Mouse (Mus musculus) kidney, postnatal 4 days (tissue): ENCODE measurements around the gene Dcbld2.
A peak's percentile ranks its signal among the peaks of the same experiment; 100 is the strongest.
"Not testable (repeated sequence)": the region's sequence is repeated elsewhere in the genome, so short reads cannot be mapped to it uniquely, and the experiment has no call there.

ENCODE experiments used
- DNase-seq, 2 experiments: peaks; one replicate each; pipeline ENCODE4 v3.0.0; 2021; ENCODE audit warnings: mixed read lengths in 2 of 2

Gene Dcbld2

GRCm38 (mm10) chr16:58450648-58451047 lies 42.4 kb downstream of the Dcbld2 start:
- DNase-seq = no peak

GRCm38 (mm10) chr16:58451647-58452046 lies 43.4 kb downstream of the Dcbld2 start:
- no peak for DNase-seq

- no peak for DNase-seq
Measured at GRCm38 (mm10) chr16:58453138-58453537, 44.9 kb downstream of the Dcbld2 start.

GRCm38 (mm10) chr16:58453820-58454219 lies 45.6 kb downstream of the Dcbld2 start:
- DNase-seq = no peak

- DNase-seq = peak; percentile 74 to 75
Measured at GRCm38 (mm10) chr16:58454617-58455016, 46.4 kb downstream of the Dcbld2 start.

GRCm38 (mm10) chr16:58455118-58455517 lies 46.9 kb downstream of the Dcbld2 start:
- no peak for DNase-seq

GRCm38 (mm10) chr16:58456445-58456844 lies 48.2 kb downstream of the Dcbld2 start:
- DNase-seq = no peak

GRCm38 (mm10) chr16:58456991-58457390 lies 48.7 kb downstream of the Dcbld2 start:
- no peak for DNase-seq

GRCm38 (mm10) chr16:58459966-58460365 lies 51.7 kb downstream of the Dcbld2 start:
- not testable (repeated sequence) for DNase-seq

- no peak for DNase-seq
Measured at GRCm38 (mm10) chr16:58460386-58460785, 52.1 kb downstream of the Dcbld2 start.

- DNase-seq = no peak
Measured at GRCm38 (mm10) chr16:58461856-58462518, 53.7 kb downstream of the Dcbld2 start.

- DNase-seq = no peak
Measured at GRCm38 (mm10) chr16:58462519-58462918, 54.3 kb downstream of the Dcbld2 start.

GRCm38 (mm10) chr16:58464051-58464450 lies 55.8 kb downstream of the Dcbld2 start:
- DNase-seq = peak; percentile 58 to 73

- no peak for DNase-seq
Measured at GRCm38 (mm10) chr16:58465412-58465811, 57.2 kb downstream of the Dcbld2 start.

- DNase-seq = no peak
Measured at GRCm38 (mm10) chr16:58470061-58470460, 61.8 kb downstream of the Dcbld2 start.

- no peak for DNase-seq
Measured at GRCm38 (mm10) chr16:58470841-58471240, 62.6 kb downstream of the Dcbld2 start.

- no peak for DNase-seq
Measured at GRCm38 (mm10) chr16:58474875-58475274, 66.6 kb downstream of the Dcbld2 start.

GRCm38 (mm10) chr16:58475544-58476154 lies 67.4 kb downstream of the Dcbld2 start:
- no peak for DNase-seq

- peak in 1 of 2 experiments; percentile 56 for DNase-seq
Measured at GRCm38 (mm10) chr16:58476363-58476762, 68.1 kb downstream of the Dcbld2 start.

GRCm38 (mm10) chr16:58479898-58480448 lies 71.7 kb downstream of the Dcbld2 start:
- no peak for DNase-seq

- peak; percentile 23 to 59 for DNase-seq
Measured at GRCm38 (mm10) chr16:58481219-58481905, 73.1 kb downstream of the Dcbld2 start.

GRCm38 (mm10) chr16:58481906-58482270 lies 73.6 kb downstream of the Dcbld2 start:
- no peak for DNase-seq

GRCm38 (mm10) chr16:58482296-58482695 lies 74.1 kb downstream of the Dcbld2 start:
- peak in 1 of 2 experiments; percentile 32 for DNase-seq

GRCm38 (mm10) chr16:58487861-58488260 lies 79.6 kb downstream of the Dcbld2 start:
- DNase-seq = no peak
